Mouse (Mus musculus): Measurements from ENCODE around the gene Gfi1. TPM values are rescaled to one million over a fixed set of nuclear protein-coding genes. Genes with fewer than 3 reads are reported as not detected.

The Gfi1 gene
- total and polyA plus RNA-seq, 3 experiments, result 0.99 to 1.5 (median 1.4) TPM

GRCm38 (mm10) chr5:107764486-107764885, 38.6 kb upstream of the Gfi1 start:
- no peak overlapping the region for H3K4me3 ChIP-seq (replicated peaks in 1 of 3; ENCODE audit: low read depth in 2 of 3, low read length in 2 of 3, poor library complexity in 1 of 3)
- TF ChIP-seq ZMIZ1 (IDR thresholded peaks at IDR 0.05; ENCODE audit: low read depth, low read length) (no peak), MYC (IDR thresholded peaks at IDR 0.05; ENCODE audit: low read depth, low read length) (no peak), UBTF (IDR thresholded peaks at IDR 0.05; ENCODE audit: low read depth, low read length) (no peak), RCOR1 (conservative IDR thresholded peaks at IDR 0.05; ENCODE audit: low read depth, low read length) (no peak), CHD2 (IDR thresholded peaks at IDR 0.05; ENCODE audit: low read length) (no peak), SIN3A (IDR thresholded peaks at IDR 0.05; ENCODE audit: low read length) (no peak), USF2 (conservative IDR thresholded peaks at IDR 0.05; ENCODE audit: low read depth, low read length) (no peak), USF1 (IDR thresholded peaks at IDR 0.05; ENCODE audit: low read depth, low read length) (no peak), RAD21 (IDR thresholded peaks at IDR 0.05; ENCODE audit: low read depth, low read length) (no peak)
- no peaks in the 10 kb centered on the region for H3K27me3 ChIP-seq (replicated peaks)
- dilution Hi-C loops (cut with MboI; ENCODE audit: extremely low pct_ligation_motif_present, extremely low pct_unique_long_range_greater_than_20kb, low sequenced_read_pairs), result no loop called here
- peaks cover 3% of the 10 kb centered on the region for H3K9me3 ChIP-seq (replicated peaks; ENCODE audit: low read length)
- no peak overlapping the region for H3K4me2 ChIP-seq (ENCODE audit: insufficient read depth, low read depth, poor library complexity, severe bottlenecking)
- DNase-seq (ENCODE audit: extremely low read depth), result no peak
- peaks cover 0 to 3% of the 10 kb centered on the region in 2 experiments; a peak in 1 of 4 replicates for H3K4me1 ChIP-seq (ENCODE audit: control insufficient read depth in 1 of 2, insufficient read depth in 2 of 2)
- in situ Hi-C loops (cut with MboI; ENCODE audit: low pct_ligation_motif_present, low pct_unique_long_range_greater_than_20kb, low sequenced_read_pairs), result no loop called here
- no peaks in the 10 kb centered on the region for H3K79me2 ChIP-seq (replicated peaks; ENCODE audit: control insufficient read depth, extremely low read depth, insufficient read depth, poor library complexity, severe bottlenecking)
- no peak overlapping the region for H3K9ac ChIP-seq (ENCODE audit: insufficient read depth, low read depth)
- H3K27ac ChIP-seq (ENCODE audit: insufficient read depth, low read depth), result no peak overlapping the region
- H3K36me3 ChIP-seq (replicated peaks in 1 of 2; ENCODE audit: control insufficient read depth in 1 of 2, insufficient read depth in 1 of 2, low read length in 1 of 2), result peaks cover 7 to 9% of the 10 kb centered on the region in 2 experiments

- TF ChIP-seq ZKSCAN1 (IDR thresholded peaks at IDR 0.05; ENCODE audit: borderline replicate concordance, low read depth, low read length) (no peak), MYC (IDR thresholded peaks at IDR 0.05; ENCODE audit: low read depth, low read length) (no peak), E2F4 (IDR thresholded peaks at IDR 0.05; ENCODE audit: insufficient replicate concordance, low read depth, low read length) (no peak), PAX5 (IDR thresholded peaks at IDR 0.05; ENCODE audit: low read length) (no peak), ELF1 (IDR thresholded peaks at IDR 0.05; ENCODE audit: low read depth, low read length) (no peak), IRF4 (IDR thresholded peaks at IDR 0.05; ENCODE audit: low read depth, low read length) (no peak), USF1 (IDR thresholded peaks at IDR 0.05; ENCODE audit: low read depth, low read length) (no peak), MEF2A (IDR thresholded peaks at IDR 0.05; ENCODE audit: borderline replicate concordance, low read depth, low read length) (no peak), EP300 (IDR thresholded peaks at IDR 0.05; ENCODE audit: low read length) (no peak), MXI1 (IDR thresholded peaks at IDR 0.05; ENCODE audit: low read depth, low read length) (no peak), NRF1 (IDR thresholded peaks at IDR 0.05; ENCODE audit: low read depth, low read length) (no peak), ETS1 (conservative IDR thresholded peaks at IDR 0.05; ENCODE audit: low read depth, low read length) (no peak), HCFC1 (IDR thresholded peaks at IDR 0.05; ENCODE audit: low read depth, low read length) (no peak), RCOR1 (conservative IDR thresholded peaks at IDR 0.05; ENCODE audit: low read depth, low read length) (no peak), USF2 (conservative IDR thresholded peaks at IDR 0.05; ENCODE audit: low read depth, low read length) (no peak), UBTF (IDR thresholded peaks at IDR 0.05; ENCODE audit: low read depth, low read length) (no peak)
- in situ Hi-C loops (cut with MboI; ENCODE audit: low pct_ligation_motif_present, low pct_unique_long_range_greater_than_20kb, low sequenced_read_pairs), result no loop called here
- Histone ChIP-seq H3K4me1 (ENCODE audit: control insufficient read depth in 1 of 2, insufficient read depth in 2 of 2) (peaks cover 5 to 6% of the 10 kb centered on the region in 2 experiments; a peak in 3 of 4 replicates), H3K27ac (ENCODE audit: insufficient read depth, low read depth) (no peak overlapping the region), H3K4me2 (ENCODE audit: insufficient read depth, low read depth, poor library complexity, severe bottlenecking) (no peak overlapping the region), H3K79me2 (replicated peaks; ENCODE audit: control insufficient read depth, extremely low read depth, insufficient read depth, poor library complexity, severe bottlenecking) (no peaks in the 10 kb centered on the region), H3K9me3 (replicated peaks; ENCODE audit: low read length) (peaks cover 3% of the 10 kb centered on the region), H3K36me3 (replicated peaks in 1 of 2; ENCODE audit: control insufficient read depth in 1 of 2, insufficient read depth in 1 of 2, low read length in 1 of 2) (peaks cover 7 to 9% of the 10 kb centered on the region in 2 experiments), H3K27me3 (replicated peaks) (no peaks in the 10 kb centered on the region), H3K9ac (ENCODE audit: insufficient read depth, low read depth) (no peak overlapping the region), H3K4me3 (replicated peaks in 1 of 3; ENCODE audit: low read depth in 2 of 3, low read length in 2 of 3, poor library complexity in 1 of 3) (no peak overlapping the region)
- dilution Hi-C loops (cut with MboI; ENCODE audit: extremely low pct_ligation_motif_present, extremely low pct_unique_long_range_greater_than_20kb, low sequenced_read_pairs), result no loop called here
- no peak for DNase-seq (ENCODE audit: extremely low read depth)
Observed at GRCm38 (mm10) chr5:107763674-107764073, 37.8 kb upstream of the Gfi1 start.

All from CH12.LX (cell line).